Mouse (Mus musculus) lung, embryonic 14.5 days (tissue): ENCODE results near the gene Mpl. TPM values are rescaled to one million over a fixed set of nuclear protein-coding genes. Genes with fewer than 3 reads are reported as not detected.

Experiments
- ATAC-seq: fragments of 200-750 bp; cut with Nextera tagmentation; 2 replicates; pipeline ENCODE4 v1.8.0; 2017; ENCODE audit warnings: mild to moderate bottlenecking, moderate TSS enrichment, moderate library complexity; ENCODE audit not compliant: insufficient read depth
- DNase-seq: peaks from one replicate; pipeline ENCODE4 v3.0.0-alpha.2; 2015
- H3K27ac ChIP-seq: fragments of 300-500 bp; sonication (generic); 2 replicates; pipeline ENCODE4 v1.5.1; 2014; ENCODE audit warnings: low read depth, mild to moderate bottlenecking, moderate library complexity
- H3K27me3 ChIP-seq: fragments of 300-500 bp; sonication (generic); 2 replicates; pipeline ENCODE4 v1.6.1; 2014; ENCODE audit warnings: low read length, control low read depth; ENCODE audit not compliant: insufficient read depth
- H3K36me3 ChIP-seq: fragments of 300-500 bp; sonication (generic); 2 replicates; pipeline ENCODE4 v1.6.1; 2014; ENCODE audit warnings: control low read depth; ENCODE audit not compliant: insufficient read depth
- H3K4me1 ChIP-seq: fragments of 300-500 bp; sonication (generic); 2 replicates; pipeline ENCODE4 v1.6.1; 2014; ENCODE audit warnings: antibody characterized with exemption, control low read depth; ENCODE audit not compliant: insufficient read depth
- H3K4me2 ChIP-seq: fragments of 300-500 bp; sonication (generic); 2 replicates; pipeline ENCODE4 v1.6.1; 2014; ENCODE audit warnings: mild to moderate bottlenecking
- H3K4me3 ChIP-seq: fragments of 300-500 bp; sonication (generic); 2 replicates; pipeline ENCODE4 v1.5.1; 2014; ENCODE audit warnings: low read depth, low read length
- H3K9ac ChIP-seq: fragments of 300-500 bp; sonication (generic); 2 replicates; pipeline ENCODE4 v1.6.1; 2014
- H3K9me3 ChIP-seq: fragments of 300-500 bp; sonication (generic); 2 replicates; pipeline ENCODE4 v1.6.1; 2016; ENCODE audit warnings: low read depth, low read length, control low read depth
- CTCF ChIP-seq: IDR thresholded peaks from 2 replicates; pipeline ENCODE4 v1.5.1; 2016; ENCODE audit warnings: antibody characterized with exemption, low read depth
- WGBS: fragments of 180-500 bp; shearing (Covaris S2); extraction: QIAGEN DNeasy Blood & Tissue Kit; methylation state at CpG from one replicate; pipeline ENCODE4 v1.1.7; 2014; 5-methylcytosine and 5-hydroxymethylcytosine counted together
- polyA plus RNA-seq: library from polyadenylated mRNA; unstranded; fragments of >200 nt; fragmentation: Nextera tagmentation; extraction: Ambion mirVana; gene quantifications from 2 replicates; pipeline ENCODE4 v1.2.1, GENCODE M21; 2014

Gene Mpl
- polyA plus RNA-seq, 1 experiment from 2014 or later: 1.8 TPM

- H3K4me3 ChIP-seq: peak overlapping the region; percentile 85
- peaks cover 30% of the 10 kb centered on the region for H3K36me3 ChIP-seq
- H3K4me2 ChIP-seq: peak overlapping the region; percentile 88
- 4% methylated on average over 12 of the region's 12 CpGs for WGBS
- ATAC-seq (0 out of 2 replicates have a peak, but pooled peaks have one; percentile 15), DNase-seq (peak; percentile 68)
- no peak for TF ChIP-seq CTCF
- no peaks in the 10 kb centered on the region for H3K27me3 ChIP-seq
- H3K27ac ChIP-seq: peak overlapping the region; percentile 84
- peaks cover 16% of the 10 kb centered on the region for H3K4me1 ChIP-seq
- peak overlapping the region; percentile 58 for H3K9ac ChIP-seq
- no peaks in the 10 kb centered on the region for H3K9me3 ChIP-seq
Observed at GRCm38 (mm10) chr4:118437829-118438253, 19.5 kb downstream of the Mpl start.

- no peaks in the 10 kb centered on the region for H3K9me3 ChIP-seq
- H3K36me3 ChIP-seq: peaks cover 38% of the 10 kb centered on the region
- peak; percentile 98 for DNase-seq
- TF ChIP-seq CTCF: no peak
- H3K27ac ChIP-seq: peak within 1 kb of the TSS; percentile 84
- WGBS: under 1% methylated on average over 67 of the region's 67 CpGs
- ATAC-seq: peak; percentile 96
- H3K27me3 ChIP-seq: no peaks in the 10 kb centered on the region
- peaks cover 16% of the 10 kb centered on the region for H3K4me1 ChIP-seq
- peak within 1 kb of the TSS; percentile 88 for H3K4me2 ChIP-seq
- H3K9ac ChIP-seq: peak within 1 kb of the TSS; percentile 90
- H3K4me3 ChIP-seq: peak within 1 kb of the TSS; percentile 85
Observed at GRCm38 (mm10) chr4:118436820-118437603, 20.3 kb downstream of the Mpl start, which contains the start of gene Cdc20. Cdc20 (minus strand) TSS chr4:118437352.

- DNase-seq: no peak
- H3K4me1 ChIP-seq: peaks cover 22% of the 10 kb centered on the region
- H3K27me3 ChIP-seq: no peaks in the 10 kb centered on the region
- no peak overlapping the region for H3K9ac ChIP-seq
- TF ChIP-seq CTCF: no peak
- no peaks in the 10 kb centered on the region for H3K9me3 ChIP-seq
- no peak overlapping the region for H3K4me3 ChIP-seq
- 56% methylated on average over 8 of the region's 8 CpGs for WGBS
- peaks cover 56% of the 10 kb centered on the region for H3K36me3 ChIP-seq
- H3K4me2 ChIP-seq: no peak overlapping the region
- ATAC-seq: no peak
- H3K27ac ChIP-seq: no peak overlapping the region
Observed at GRCm38 (mm10) chr4:118432332-118432731, 25.0 kb downstream of the Mpl start.

- DNase-seq (no peak), ATAC-seq (no peak)
- Histone ChIP-seq H3K36me3 (peaks cover 42% of the 10 kb centered on the region), H3K27ac (peak overlapping the region; percentile 71; the same call in 1 of the 2 replicates), H3K27me3 (no peaks in the 10 kb centered on the region), H3K4me2 (peak overlapping the region; percentile 72), H3K9ac (peak overlapping the region; percentile 75), H3K9me3 (no peaks in the 10 kb centered on the region), H3K4me3 (peak overlapping the region; percentile 74), H3K4me1 (peaks cover 14% of the 10 kb centered on the region)
- 24% methylated on average over 7 of the region's 7 CpGs for WGBS
- no peak for TF ChIP-seq CTCF
Observed at GRCm38 (mm10) chr4:118429215-118429895, 28.0 kb downstream of the Mpl start.

GRCm38 (mm10) chr4:118428531-118429214 lies 28.6 kb downstream of the Mpl start:
- Histone ChIP-seq H3K9ac (peak overlapping the region; percentile 75), H3K36me3 (peaks cover 35% of the 10 kb centered on the region), H3K9me3 (no peaks in the 10 kb centered on the region), H3K4me1 (peaks cover 14% of the 10 kb centered on the region), H3K4me3 (peak overlapping the region; percentile 74), H3K27me3 (no peaks in the 10 kb centered on the region), H3K27ac (peak overlapping the region; percentile 82; the same call in 1 of the 2 replicates), H3K4me2 (peak overlapping the region; percentile 72)
- DNase-seq (peak; percentile 64), ATAC-seq (peak; percentile 15)
- 19% methylated on average over 15 of the region's 15 CpGs for WGBS
- TF ChIP-seq CTCF: no peak

- peaks cover 14% of the 10 kb centered on the region for H3K4me1 ChIP-seq
- peak; percentile 65 for TF ChIP-seq CTCF
- H3K27me3 ChIP-seq: no peaks in the 10 kb centered on the region
- peak within 1 kb of the TSS; percentile 72 for H3K4me2 ChIP-seq
- peak; percentile 95 for DNase-seq
- under 1% methylated on average over 29 of the region's 31 CpGs for WGBS
- peak within 1 kb of the TSS; percentile 82 for H3K27ac ChIP-seq
- peak; percentile 97 for ATAC-seq
- no peaks in the 10 kb centered on the region for H3K9me3 ChIP-seq
- peaks cover 31% of the 10 kb centered on the region for H3K36me3 ChIP-seq
- H3K9ac ChIP-seq: peak within 1 kb of the TSS; percentile 75
- H3K4me3 ChIP-seq: peak within 1 kb of the TSS; percentile 74
Observed at GRCm38 (mm10) chr4:118427768-118428451, 29.4 kb downstream of the Mpl start, which contains the start of gene Elovl1. Elovl1 (plus strand) TSS chr4:118428093.
